Mouse (Mus musculus): ENCODE measurements at regions not wholly inside any gene's neighbourhood (a gene's known extent, or its start where the extent isn't known, plus 50 kb on each side); places are given as distances from the start of the nearest gene placed in this dataset.
"Not testable (repeated sequence)": the region's sequence is repeated elsewhere in the genome, so short reads cannot be mapped to it uniquely, and the experiment has no call there.

- no peak for TF ChIP-seq CTCF (IDR thresholded peaks at IDR 0.05; ENCODE audit: extremely low read depth, insufficient read depth, insufficient read length, insufficient replicate concordance)
- TF ChIP-seq POLR2A (IDR thresholded peaks at IDR 0.05; ENCODE audit: low read depth, low read length), result no peak
- H3K4me1 ChIP-seq (ENCODE audit: control insufficient read depth, insufficient read depth, insufficient read length), result peaks cover 3% of the 10 kb centered on the region; the same call in 1 of the 2 replicates
- H3K4me3 ChIP-seq (ENCODE audit: extremely low read depth, insufficient read depth, insufficient read length), result no peak overlapping the region
- 3% methylated on average over 4 of the region's 4 CpGs for WGBS
- no peak overlapping the region for H3K27ac ChIP-seq (ENCODE audit: insufficient read depth, low read length)
- peak in 1 of 2 experiments; percentile 12 for DNase-seq (ENCODE audit: low read depth in 1 of 2, low spot score in 2 of 2)
- H3K36me3 ChIP-seq (ENCODE audit: control insufficient read depth, insufficient read depth, low read length), result no peaks in the 10 kb centered on the region
- H3K27me3 ChIP-seq (ENCODE audit: control insufficient read depth, insufficient read depth, low read length), result no peaks in the 10 kb centered on the region
These were observed 837.8 kb upstream of the Vwc2 start for GRCm38 (mm10) chr11:10276224-10276623.

GRCm38 (mm10) chr11:10283553-10283952 lies 830.5 kb upstream of the Vwc2 start:
- no peaks in the 10 kb centered on the region for H3K4me1 ChIP-seq (ENCODE audit: control insufficient read depth, insufficient read depth, insufficient read length)
- H3K27ac ChIP-seq (ENCODE audit: insufficient read depth, low read length), result no peak overlapping the region
- H3K4me3 ChIP-seq (ENCODE audit: extremely low read depth, insufficient read depth, insufficient read length), result no peak overlapping the region
- DNase-seq (ENCODE audit: low read depth in 1 of 2, low spot score in 2 of 2), result no peak
- H3K27me3 ChIP-seq (ENCODE audit: control insufficient read depth, insufficient read depth, low read length), result no peaks in the 10 kb centered on the region
- TF ChIP-seq CTCF (IDR thresholded peaks at IDR 0.05; ENCODE audit: extremely low read depth, insufficient read depth, insufficient read length, insufficient replicate concordance) (no peak), POLR2A (IDR thresholded peaks at IDR 0.05; ENCODE audit: low read depth, low read length) (no peak)
- H3K36me3 ChIP-seq (ENCODE audit: control insufficient read depth, insufficient read depth, low read length), result no peaks in the 10 kb centered on the region

GRCm38 (mm10) chr11:10291996-10292395 lies 822.0 kb upstream of the Vwc2 start:
- no peak for TF ChIP-seq POLR2A (IDR thresholded peaks at IDR 0.05; ENCODE audit: low read depth, low read length)
- no peak for TF ChIP-seq CTCF (IDR thresholded peaks at IDR 0.05; ENCODE audit: extremely low read depth, insufficient read depth, insufficient read length, insufficient replicate concordance)
- DNase-seq (ENCODE audit: low read depth in 1 of 2, low spot score in 2 of 2), result no peak
- no peaks in the 10 kb centered on the region for H3K27me3 ChIP-seq (ENCODE audit: control insufficient read depth, insufficient read depth, low read length)
- no peak overlapping the region for H3K27ac ChIP-seq (ENCODE audit: insufficient read depth, low read length)
- H3K36me3 ChIP-seq (ENCODE audit: control insufficient read depth, insufficient read depth, low read length), result no peaks in the 10 kb centered on the region
- 76% methylated on average over 4 of the region's 4 CpGs for WGBS
- no peaks in the 10 kb centered on the region for H3K4me1 ChIP-seq (ENCODE audit: control insufficient read depth, insufficient read depth, insufficient read length)
- H3K4me3 ChIP-seq (ENCODE audit: extremely low read depth, insufficient read depth, insufficient read length), result no peak overlapping the region

DNA sequence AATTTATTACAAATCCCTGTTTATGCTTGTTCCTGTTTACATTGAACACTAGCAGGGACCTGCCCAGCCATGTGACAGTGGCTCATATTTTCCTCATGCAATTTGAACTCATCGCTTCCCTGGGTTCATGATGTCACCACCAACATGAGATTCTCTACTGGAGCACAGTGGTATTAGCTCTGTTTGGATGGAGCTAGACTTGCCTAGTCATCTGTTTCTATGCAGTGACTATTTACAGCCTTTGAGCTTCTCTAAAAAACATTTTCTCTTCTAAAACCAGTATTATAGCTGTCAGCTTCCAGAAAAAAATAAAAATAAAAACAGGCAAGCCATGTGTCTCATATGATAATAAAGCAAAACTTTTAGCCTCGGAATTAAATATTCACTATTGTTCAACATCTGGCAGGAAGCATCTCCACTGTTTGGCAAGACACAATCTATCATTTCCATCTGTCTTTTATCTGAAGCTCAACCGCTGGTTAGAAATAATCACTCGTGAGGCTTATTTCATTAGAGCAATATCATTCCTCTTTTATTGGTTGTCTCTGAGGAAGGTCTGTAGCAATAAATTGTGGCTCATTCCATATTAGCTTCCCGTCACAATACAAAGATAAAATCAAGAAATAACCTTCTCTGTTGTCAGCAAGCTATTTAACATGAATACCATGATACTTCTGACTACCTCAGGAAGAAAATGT lies 804.9 kb upstream of the Vwc2 start:
- H3K4me1 ChIP-seq (ENCODE audit: control insufficient read depth, insufficient read depth, insufficient read length), result no peaks in the 10 kb centered on the region
- no peak overlapping the region for H3K27ac ChIP-seq (ENCODE audit: insufficient read depth, low read length)
- no peak for TF ChIP-seq POLR2A (IDR thresholded peaks at IDR 0.05; ENCODE audit: low read depth, low read length)
- no peak for TF ChIP-seq CTCF (IDR thresholded peaks at IDR 0.05; ENCODE audit: extremely low read depth, insufficient read depth, insufficient read length, insufficient replicate concordance)
- no peaks in the 10 kb centered on the region for H3K36me3 ChIP-seq (ENCODE audit: control insufficient read depth, insufficient read depth, low read length)
- no peak for DNase-seq (ENCODE audit: low read depth in 1 of 2, low spot score in 2 of 2)
- no peak overlapping the region for H3K4me3 ChIP-seq (ENCODE audit: extremely low read depth, insufficient read depth, insufficient read length)
- 75% methylated on average over 5 of the region's 5 CpGs for WGBS
- no peaks in the 10 kb centered on the region for H3K27me3 ChIP-seq (ENCODE audit: control insufficient read depth, insufficient read depth, low read length)

DNA sequence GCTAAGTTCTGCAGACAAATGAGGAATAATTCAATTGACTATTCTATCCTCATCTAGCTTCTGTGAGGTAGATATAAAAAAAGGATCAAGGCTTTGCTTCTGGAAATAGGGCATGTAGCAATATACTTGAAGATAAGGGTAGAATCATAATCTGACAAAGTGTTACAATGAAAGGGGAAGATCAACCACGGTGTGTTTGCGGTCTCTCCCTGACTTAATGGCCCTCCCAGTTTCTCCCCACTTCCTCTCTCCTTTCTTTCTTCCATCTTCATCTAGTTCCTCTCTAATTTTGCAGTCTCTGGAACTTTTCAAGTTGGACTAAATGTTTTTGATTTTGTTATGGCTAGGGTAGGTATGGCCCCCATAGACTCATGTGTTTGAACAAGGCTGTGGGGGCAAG lies 796.6 kb upstream of the Vwc2 start:
- no peak for DNase-seq (ENCODE audit: low read depth in 1 of 2, low spot score in 2 of 2)
- H3K36me3 ChIP-seq (ENCODE audit: control insufficient read depth, insufficient read depth, low read length), result no peaks in the 10 kb centered on the region
- H3K27me3 ChIP-seq (ENCODE audit: control insufficient read depth, insufficient read depth, low read length), result no peaks in the 10 kb centered on the region
- H3K4me1 ChIP-seq (ENCODE audit: control insufficient read depth, insufficient read depth, insufficient read length), result no peaks in the 10 kb centered on the region
- TF ChIP-seq POLR2A (IDR thresholded peaks at IDR 0.05; ENCODE audit: low read depth, low read length) (no peak), CTCF (IDR thresholded peaks at IDR 0.05; ENCODE audit: extremely low read depth, insufficient read depth, insufficient read length, insufficient replicate concordance) (no peak)
- no peak overlapping the region for H3K27ac ChIP-seq (ENCODE audit: insufficient read depth, low read length)
- no peak overlapping the region for H3K4me3 ChIP-seq (ENCODE audit: extremely low read depth, insufficient read depth, insufficient read length)
- WGBS, result 20% methylated on average over 2 of the region's 2 CpGs

DNA sequence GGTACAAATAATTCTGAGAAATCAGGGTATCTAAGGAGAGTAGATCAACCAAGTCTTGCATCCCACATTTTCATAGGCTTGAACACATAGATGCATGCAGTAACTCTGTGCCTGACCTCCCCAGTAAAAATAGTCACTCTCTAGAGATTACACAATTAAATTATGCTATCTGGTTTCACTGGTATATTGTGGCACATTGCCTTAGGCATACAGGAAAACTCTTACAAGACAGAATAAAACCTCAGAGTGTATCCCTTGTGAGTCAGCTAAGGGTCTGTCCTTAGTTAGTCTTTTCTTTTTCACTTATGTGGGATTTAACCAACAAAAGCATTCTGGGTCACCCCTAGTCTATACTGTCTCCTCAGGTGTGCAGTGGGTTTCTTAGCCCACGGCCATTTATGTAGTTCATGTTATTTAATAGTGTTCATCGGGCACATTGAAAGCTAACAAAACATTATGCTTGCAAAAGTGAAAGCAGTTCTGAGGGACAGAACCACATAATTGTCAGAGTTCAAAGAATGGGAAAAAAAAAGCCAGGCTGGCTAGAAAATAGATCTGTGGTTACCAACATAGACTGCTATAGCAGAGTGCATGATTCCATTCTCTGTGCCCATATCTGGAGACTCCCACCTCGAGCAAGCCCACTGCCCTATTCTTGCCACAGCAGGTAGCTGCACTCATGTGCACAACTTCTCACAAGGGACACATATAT lies 795.8 kb upstream of the Vwc2 start:
- 20% methylated on average over 3 of the region's 3 CpGs for WGBS
- H3K4me1 ChIP-seq (ENCODE audit: control insufficient read depth, insufficient read depth, insufficient read length), result no peaks in the 10 kb centered on the region
- TF ChIP-seq CTCF (IDR thresholded peaks at IDR 0.05; ENCODE audit: extremely low read depth, insufficient read depth, insufficient read length, insufficient replicate concordance) (no peak), POLR2A (IDR thresholded peaks at IDR 0.05; ENCODE audit: low read depth, low read length) (no peak)
- DNase-seq (ENCODE audit: low read depth in 1 of 2, low spot score in 2 of 2), result no peak
- no peak overlapping the region for H3K27ac ChIP-seq (ENCODE audit: insufficient read depth, low read length)
- no peak overlapping the region for H3K4me3 ChIP-seq (ENCODE audit: extremely low read depth, insufficient read depth, insufficient read length)
- H3K27me3 ChIP-seq (ENCODE audit: control insufficient read depth, insufficient read depth, low read length), result no peaks in the 10 kb centered on the region
- H3K36me3 ChIP-seq (ENCODE audit: control insufficient read depth, insufficient read depth, low read length), result no peaks in the 10 kb centered on the region

DNA sequence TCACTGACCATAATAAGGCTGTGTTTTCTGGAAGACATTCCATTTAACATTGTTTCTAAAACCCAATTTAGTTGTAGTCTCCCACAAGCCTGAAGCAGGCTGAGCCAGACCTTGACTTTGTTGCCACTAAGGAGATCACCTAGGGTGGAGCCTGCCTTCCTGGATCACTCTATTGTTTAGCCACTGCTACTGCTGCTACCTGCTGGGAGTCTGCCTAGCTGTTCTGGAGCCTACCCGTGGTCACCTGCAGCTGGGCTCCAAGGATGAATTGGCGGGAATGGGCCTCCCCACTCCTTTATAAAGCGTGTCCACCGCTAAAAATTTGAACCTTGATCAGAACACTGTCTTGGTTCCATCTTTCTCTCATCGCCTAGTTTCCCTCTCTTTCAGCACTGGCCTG lies 783.8 kb upstream of the Vwc2 start:
- not testable (repeated sequence) for DNase-seq (ENCODE audit: low read depth in 1 of 2, low spot score in 2 of 2); H3K27ac ChIP-seq (ENCODE audit: insufficient read depth, low read length); H3K36me3 ChIP-seq (ENCODE audit: control insufficient read depth, insufficient read depth, low read length); H3K4me1 ChIP-seq (ENCODE audit: control insufficient read depth, insufficient read depth, insufficient read length); H3K27me3 ChIP-seq (ENCODE audit: control insufficient read depth, insufficient read depth, low read length); H3K4me3 ChIP-seq (ENCODE audit: extremely low read depth, insufficient read depth, insufficient read length)
- 70% methylated on average over 5 of the region's 5 CpGs for WGBS

All from spleen, adult 2 months (tissue).